Mouse (Mus musculus) urinary bladder, adult 18-20 months (tissue): ENCODE data around the gene Gabrb2.

Experiments used
- DNase-seq, 2 experiments: peaks; one replicate each; pipeline ENCODE4 v3.0.0; 2022; ENCODE audit warnings: low spot score in 2 of 2, mixed read lengths in 2 of 2

The Gabrb2 gene

DNA sequence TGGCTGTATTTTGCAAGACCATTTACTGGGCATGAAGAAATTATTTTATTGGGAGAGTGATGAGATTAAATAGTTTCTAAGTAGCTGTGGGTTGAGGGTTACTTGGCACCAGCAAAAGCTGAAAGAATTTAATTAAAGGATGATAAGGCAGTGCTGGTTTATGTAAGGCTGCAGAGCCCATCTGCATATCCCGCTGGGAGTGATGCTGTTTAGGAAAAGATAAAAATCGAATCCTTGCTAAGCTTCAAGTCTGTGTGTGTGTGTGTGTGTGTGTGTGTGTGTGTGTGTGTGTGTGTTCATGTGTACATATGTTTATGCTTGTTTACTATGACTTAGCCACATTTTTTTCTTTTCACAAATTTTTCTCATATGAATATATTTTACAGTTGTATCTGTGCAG is 113.0 kb downstream of the Gabrb2 start:
- no peak for DNase-seq

DNA sequence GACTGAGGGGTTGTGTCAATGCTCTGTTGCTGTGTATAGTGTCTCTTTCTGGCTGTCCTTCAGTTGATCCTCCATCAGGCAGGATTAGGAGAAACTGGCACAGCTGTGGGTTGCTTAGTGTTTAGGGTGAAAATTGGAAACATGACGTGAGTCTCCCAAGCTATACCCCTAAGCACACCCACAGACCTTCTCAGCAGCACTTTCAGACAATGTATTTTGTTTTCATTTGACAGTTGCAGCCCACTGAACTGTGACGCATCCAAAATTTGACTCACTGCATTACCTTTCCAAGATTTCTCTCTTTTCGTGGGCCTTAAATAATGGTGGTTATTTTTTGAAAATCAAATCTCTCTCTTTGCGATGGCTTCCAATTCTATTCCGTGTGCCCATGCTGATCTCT is 115.7 kb downstream of the Gabrb2 start:
- DNase-seq = no peak

DNA sequence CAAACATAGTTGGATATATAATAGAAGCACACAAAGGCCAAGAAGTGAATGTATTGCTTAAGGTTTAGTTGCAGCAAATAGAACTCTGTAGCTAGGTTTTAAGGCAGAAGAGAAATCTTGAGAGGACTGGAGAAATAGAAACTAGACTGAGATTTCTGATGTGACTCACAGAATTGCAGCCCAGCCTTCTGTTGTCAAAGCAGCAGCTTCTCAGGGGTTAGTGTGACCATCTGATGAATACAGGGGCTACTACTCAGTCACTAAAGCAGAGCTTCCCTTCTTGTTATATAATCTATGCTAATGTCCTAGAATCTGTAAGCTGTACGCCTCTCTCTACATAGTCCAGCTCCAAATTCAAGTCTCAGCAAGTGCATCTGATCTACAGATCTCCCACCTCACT is 116.3 kb downstream of the Gabrb2 start:
- no peak for DNase-seq

DNA sequence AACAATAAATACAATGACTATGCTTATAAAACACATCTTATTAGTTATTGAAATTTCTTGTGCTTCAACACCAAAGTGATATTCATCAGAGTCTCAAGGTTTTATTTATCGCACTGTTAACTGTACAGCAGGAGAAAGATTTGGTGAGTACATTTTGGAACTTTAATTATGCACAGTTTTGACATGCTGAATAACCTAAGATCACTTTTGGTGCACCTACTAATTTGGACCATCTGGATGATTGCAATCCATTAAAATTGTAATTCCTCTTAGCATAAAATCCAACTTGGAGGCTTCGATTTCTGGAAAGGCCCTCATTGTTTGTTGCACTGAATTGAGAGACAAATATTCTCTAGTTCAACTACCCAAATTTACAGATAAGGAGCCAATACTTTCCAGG is 123.3 kb downstream of the Gabrb2 start:
- DNase-seq = no peak

DNA sequence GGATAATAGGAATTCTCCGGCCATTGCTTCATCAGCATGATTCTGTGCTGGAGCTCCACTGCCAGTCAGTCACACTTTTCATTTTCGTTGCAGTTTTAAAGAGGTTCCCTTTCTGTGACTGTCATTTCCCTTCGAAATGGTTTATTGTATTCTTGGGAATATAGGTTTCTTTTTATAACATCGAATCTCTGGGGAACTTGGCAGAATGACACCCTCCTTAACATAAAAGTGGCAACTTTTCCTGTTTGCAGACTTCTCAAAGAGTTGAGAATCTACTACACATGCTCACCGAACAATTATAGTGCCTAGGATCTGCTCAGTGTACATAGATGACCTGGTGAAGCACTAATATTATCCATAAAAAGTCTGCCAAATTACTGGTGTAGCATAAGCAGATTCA is 146.5 kb downstream of the Gabrb2 start:
- DNase-seq = no peak

DNA sequence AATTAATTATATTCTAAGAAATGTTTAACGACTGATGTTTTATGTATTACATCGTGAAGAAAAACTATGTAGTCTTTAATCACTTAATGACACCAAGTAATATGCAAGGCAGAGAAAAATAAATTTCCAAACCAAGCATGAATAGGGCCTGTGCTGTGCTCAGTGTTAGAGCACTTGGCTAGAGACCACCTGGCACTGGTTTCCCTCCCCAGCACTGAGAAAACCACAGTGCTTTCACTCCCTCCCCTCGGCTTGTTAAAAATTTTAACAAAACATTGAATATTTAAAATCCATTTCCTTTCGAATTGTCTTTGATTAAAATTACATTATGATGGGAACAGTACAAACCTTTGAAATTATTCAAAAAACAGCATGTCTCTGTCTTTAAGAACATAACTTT is 151.9 kb downstream of the Gabrb2 start:
- DNase-seq = no peak

DNA sequence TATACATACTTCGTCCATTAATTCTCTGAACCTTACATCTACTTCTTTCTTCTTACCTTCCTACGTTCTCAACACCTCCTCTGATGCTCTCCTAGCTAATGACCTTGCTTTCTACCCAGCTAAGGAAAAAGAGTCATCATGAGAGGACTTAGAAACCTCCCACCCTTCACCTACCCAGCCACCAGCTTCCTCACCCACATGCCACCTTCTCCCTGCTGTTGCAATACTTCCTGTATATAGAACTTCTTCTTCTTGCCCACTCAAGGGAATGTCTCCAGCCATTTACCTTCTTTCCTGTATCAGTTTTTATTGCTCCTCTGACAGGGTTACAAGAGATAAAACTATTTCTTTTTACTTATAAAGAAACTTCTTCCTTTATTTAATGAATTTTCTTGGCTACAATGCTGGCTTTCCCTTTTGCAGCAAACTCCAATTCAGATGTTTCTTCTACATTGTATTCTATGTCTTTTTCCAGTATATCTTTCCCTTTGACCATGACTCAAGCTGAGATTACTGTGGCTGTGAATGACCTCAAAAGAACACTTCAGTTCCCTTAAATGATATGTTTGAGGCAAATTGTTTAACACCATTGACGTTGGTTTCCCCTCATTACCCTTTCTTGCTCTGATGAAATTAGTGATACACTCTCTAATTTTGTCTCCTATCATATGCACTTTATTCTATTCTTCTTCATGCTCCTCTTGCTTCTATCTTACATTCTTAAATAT is 155.8 kb downstream of the Gabrb2 start:
- no peak for DNase-seq

DNA sequence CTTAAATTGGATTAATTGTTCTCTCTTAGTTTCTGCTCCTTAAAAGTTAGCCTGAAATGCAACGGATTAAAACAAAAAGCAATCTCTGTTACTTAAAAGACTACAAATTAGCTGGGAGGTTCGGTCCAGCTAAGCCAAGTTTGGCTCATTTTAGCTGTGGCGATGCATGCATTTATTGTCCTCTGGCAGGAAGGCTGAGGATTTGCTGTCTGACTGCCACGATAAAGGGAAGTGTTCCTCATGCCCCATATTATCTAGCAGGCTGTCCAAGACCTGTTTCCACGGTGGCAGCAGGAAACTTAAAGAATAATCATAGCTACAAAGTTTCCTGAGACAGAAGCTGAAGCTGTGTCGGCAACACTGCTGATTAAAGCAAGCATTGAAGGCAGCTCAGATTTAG is 160.2 kb downstream of the Gabrb2 start:
- DNase-seq = no peak

DNA sequence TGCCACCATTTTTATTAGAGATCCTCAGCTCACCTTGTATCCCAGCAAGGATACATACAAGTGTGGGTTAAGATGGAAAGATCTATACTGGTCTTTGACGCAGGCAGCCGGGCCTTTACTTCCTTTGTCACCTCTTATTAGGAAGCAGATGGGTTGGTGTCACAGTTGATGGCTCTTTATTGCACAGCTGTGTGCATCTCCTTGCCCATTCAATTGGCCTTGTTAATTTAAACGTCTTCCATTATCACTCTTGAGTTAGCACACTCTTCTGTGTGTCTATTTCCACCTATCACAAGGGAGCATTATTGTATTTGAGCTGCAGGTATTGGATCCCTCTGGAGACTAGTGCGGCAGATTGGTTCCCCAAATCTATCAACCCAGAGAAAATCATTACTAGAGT is 161.6 kb downstream of the Gabrb2 start:
- DNase-seq = no peak

DNA sequence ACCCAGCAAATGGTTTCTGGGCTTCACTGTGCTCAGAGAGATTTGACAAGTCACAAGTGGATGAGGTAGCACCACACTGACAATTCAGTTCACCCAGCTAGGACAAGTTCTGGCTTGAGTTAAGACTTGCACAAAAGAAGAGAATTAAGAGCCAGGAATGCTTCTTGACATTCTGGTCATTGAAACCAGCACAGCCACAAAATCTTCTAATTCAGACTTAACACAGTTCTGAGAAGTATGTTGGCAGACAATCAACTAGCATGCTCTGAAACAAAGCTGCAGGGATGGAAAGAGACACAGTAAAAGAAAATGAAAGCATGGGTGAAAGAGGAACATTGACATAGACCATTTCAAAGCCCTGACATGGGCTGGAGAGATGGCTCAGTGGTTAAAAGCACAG is 162.2 kb downstream of the Gabrb2 start:
- no peak for DNase-seq

DNA sequence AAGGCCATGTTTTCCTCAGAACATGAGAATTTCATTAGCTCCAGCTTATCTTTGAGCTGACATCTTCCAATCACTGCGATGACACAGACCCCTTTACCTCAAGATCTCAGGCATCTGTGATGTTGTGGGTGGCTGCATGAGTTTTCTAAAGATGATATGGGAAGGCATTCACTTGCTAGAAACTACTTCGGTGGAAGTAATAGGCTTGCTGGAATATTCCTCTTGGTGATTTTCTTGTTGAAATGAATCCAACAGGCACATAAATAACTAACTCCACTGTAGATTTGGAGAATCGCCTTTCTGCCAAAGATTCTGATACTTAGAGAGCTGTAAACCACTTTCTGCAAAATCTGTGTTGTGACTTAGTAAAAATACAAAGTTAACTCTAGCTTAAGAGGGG is 172.9 kb downstream of the Gabrb2 start:
- no peak for DNase-seq

DNA sequence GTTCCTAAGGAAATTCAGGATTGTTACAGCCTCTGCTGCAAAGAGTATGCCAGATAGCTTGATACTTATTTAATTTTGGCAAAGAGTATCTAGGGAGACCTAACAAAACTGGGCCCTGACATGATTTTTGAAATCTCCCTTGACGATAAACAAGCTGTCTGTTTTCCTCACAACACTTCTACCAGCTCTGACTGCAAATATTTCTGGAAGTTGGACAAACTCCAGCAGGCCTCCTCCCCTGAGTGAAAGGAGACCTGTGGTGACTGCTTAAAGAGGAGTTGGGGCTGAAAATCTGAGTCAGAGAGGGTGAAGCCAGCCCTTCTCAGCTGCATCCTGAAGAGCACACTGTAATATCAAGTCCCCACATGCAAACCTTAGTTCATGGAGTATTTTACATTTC is 186.7 kb downstream of the Gabrb2 start:
- DNase-seq = peak in 1 of 2 experiments; percentile 2

DNA sequence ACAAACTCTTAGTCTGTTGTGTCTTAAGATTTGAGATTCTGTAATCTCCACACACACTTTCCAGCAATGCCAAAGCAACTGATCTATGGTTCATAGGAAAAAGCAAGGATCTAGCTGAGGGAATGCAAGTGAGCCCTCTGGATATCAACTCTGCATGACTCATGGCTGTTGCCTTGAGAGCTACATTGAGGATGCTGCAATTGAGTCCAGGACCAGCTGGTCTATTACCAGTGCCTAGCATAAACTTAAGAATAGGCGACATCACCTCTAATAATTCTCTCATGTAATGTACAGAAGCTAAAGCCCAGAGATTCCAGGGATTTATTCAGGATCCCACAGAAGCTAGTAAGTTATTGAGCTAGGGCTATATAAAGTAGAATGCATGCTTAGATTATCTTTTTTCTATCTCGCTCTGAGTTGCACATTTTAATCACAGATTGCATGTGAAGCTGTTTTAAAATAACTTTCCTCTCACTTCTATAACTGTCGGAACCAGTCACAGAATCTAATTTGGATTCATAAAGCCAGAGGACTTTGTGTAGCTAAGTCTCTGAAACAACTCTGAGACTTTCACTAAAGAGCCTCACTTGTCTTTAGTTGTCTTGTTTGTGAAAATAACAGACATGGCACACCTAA is 189.7 kb downstream of the Gabrb2 start:
- DNase-seq = no peak

DNA sequence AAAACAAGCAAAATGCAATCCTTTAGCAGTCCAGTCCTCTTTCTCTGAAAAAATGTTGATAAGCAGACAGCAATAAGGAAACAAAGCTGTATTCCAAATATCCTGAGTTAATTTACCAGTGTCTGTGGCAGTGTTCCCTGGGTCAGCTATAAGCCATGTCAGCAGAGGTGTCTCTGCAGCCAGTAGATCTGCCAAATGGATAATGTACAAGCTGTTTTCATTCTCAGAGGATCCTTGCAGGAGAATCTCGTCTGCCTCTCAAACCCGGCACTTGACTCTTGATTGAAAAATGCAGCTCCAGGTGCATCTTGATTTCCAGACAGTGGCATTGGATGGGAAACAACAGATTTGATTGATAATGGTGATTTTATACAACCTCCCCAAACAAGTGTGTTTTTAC is 198.6 kb downstream of the Gabrb2 start:
- DNase-seq = no peak

DNA sequence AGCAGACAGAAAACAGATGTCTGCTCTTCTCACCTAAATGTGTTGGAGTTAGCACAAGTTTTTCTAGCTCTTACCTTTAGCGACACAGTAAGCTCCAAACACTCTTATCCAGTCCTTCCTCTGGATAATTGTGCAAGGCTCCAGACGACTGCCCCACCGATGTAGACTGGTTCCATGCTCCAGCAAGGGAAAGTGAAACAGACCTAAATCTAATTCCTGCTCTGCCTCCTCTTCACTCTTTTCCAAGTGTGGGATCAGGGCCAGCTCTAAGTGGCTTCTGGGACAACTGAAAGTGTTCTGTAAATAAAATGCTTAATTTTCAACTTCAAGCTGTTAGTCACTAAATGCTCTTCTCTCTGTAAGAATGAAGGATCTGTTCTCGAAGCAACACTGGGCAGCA is 201.6 kb downstream of the Gabrb2 start:
- DNase-seq = no peak

DNA sequence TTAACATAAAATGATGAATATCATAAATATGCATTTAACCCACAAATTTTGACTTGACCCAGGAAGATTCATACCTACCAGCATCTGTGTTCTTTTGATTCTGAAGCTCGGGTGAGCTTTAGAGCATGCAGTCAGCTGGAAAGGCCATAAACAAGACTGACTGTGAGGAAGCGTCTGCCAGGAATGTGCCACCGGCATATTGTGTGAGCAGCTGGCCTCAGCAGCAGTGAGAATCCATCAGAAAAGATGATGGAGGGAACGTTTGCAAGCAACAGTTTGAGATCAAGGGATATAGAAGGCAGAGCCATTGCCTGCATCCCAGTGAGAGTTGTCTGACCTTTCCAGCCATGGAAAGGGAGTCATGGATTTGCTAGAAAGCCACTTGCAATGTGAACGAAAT is 230.6 kb downstream of the Gabrb2 start:
- DNase-seq = no peak

DNA sequence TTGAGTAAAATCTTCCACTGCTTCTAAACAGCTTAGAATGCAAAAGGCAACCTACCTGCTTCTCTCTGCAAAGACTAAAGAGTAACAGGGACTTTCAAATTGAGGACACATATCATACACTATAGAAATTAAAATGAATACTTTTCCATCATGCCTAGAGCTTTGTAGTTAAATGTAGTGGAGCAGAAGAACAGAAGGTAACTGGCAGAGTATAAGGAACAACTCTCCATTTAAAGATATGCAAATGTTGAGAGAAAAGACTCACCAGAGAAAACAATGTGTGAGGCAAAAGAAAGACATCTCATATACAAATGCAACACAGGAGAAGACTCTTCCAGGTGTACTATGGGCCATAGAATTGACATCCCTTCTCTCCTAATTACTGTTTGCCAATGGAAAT is 232.0 kb downstream of the Gabrb2 start:
- no peak for DNase-seq

DNA sequence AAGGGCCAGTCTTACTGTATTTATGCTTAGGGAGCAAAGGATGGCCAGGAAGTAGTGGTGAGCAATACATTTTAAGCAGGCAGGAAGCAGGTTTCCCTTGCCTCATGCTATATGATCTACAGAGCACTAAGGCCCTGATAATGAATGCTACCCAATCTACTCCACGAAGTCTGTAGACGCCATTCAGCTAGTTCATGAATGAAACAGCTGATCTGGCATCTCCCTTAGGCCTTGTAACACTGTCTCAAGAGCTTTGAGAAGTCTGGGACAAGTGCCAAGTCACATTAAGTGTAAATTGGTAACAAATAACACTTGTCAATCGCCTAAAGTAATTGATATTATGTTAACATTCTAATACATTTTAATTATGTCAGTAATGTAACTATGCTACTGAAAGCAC is 234.6 kb downstream of the Gabrb2 start:
- no peak for DNase-seq

DNA sequence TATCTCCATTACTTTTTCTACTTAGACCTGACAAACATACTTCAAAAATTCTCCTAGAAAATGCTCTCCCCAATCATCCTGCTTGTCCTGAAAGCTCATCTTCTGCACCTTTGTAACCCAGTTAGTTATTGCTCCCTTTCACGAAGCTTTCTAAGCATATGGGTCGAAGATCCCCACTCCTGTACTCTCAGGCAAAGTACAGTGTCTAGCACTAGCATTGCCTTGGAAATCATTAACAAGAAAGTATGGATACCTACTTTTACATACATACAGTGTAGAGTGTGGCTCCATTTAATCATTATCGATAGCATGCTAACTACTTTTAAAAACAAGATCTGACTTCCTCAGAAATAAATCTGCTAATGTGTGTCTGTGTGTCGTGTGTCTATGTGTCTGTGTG is 249.1 kb downstream of the Gabrb2 start:
- no peak for DNase-seq
